Mouse (Mus musculus) erythroblast, embryonic 14.5 days (primary cell): Measurements from ENCODE around the gene Hist2h3c1.

Experiments
- GATA1 ChIP-seq: IDR thresholded peaks from 2 replicates; pipeline ENCODE4 v1.6.1; 2012; ENCODE audit warnings: low read length, inconsistent platforms, mixed read lengths
- TAL1 ChIP-seq: IDR thresholded peaks from 3 replicates; pipeline ENCODE4 v1.6.1; 2012; ENCODE audit warnings: low read length, inconsistent platforms, mixed read lengths

GRCm38 (mm10) chr3:96277800-96278624 lies 31.5 kb downstream of the Hist2h3c1 start:
- TF ChIP-seq GATA1 (no peak), TAL1 (no peak)
